Mouse (Mus musculus): Measurements from ENCODE around the gene Lenep.

Lenep gene

GRCm38 (mm10) chr3:89391663-89392511 is 10.7 kb downstream of the Lenep start:
- no peak for DNase-seq (ENCODE audit: low read depth)

DNA sequence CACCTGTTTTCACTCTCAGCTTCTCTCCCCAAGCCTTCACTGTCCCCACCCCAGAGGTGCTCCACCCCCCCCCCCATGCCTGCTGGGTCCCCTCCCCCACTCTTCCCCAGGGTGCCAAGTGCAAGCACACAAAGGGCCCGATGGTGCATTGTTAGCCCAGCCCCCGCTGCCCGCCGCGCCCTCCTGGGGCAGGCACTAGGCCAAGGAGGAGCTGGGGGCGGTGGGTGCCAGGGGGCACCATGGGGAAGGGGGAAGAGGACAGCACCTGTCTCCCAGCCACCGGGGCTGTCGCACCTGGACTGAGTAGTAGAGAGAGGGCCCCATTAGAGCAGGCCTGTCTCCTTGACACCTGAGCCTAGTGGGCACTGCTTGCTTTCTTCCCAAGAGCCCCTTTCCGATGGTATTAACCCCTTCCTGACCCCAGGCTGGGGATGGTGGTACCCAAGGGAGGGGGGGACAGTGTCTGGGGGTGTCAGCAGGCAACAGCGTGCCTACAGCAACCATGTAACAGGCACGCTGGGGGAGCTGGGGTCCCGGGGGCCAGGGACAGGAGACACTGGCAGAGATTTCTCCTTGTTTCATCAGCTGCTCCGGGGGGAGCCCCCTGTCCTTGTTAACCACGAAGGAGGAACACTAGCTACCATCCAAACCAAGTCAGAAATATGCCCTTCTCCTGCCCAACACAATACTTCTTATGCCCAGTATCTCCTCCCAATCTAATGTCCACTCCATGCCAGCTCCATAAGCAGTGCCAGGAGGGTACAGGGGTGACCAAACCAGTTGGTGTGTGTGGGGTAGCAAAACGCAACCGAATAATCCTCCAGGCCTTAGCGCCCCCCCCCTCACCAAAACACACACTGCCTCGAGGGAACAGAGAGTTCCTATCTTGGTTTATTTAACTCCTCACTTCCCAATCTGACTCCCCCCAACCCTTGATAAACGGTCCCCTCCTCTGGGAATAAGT is 11.6 kb downstream of the Lenep start:
- no peak for DNase-seq (ENCODE audit: low read depth)

GRCm38 (mm10) chr3:89390111-89390515 is 12.5 kb downstream of the Lenep start:
- DNase-seq (ENCODE audit: low read depth): no peak

GRCm38 (mm10) chr3:89388901-89389740 is 13.5 kb downstream of the Lenep start:
- DNase-seq (ENCODE audit: low read depth): no peak

DNA sequence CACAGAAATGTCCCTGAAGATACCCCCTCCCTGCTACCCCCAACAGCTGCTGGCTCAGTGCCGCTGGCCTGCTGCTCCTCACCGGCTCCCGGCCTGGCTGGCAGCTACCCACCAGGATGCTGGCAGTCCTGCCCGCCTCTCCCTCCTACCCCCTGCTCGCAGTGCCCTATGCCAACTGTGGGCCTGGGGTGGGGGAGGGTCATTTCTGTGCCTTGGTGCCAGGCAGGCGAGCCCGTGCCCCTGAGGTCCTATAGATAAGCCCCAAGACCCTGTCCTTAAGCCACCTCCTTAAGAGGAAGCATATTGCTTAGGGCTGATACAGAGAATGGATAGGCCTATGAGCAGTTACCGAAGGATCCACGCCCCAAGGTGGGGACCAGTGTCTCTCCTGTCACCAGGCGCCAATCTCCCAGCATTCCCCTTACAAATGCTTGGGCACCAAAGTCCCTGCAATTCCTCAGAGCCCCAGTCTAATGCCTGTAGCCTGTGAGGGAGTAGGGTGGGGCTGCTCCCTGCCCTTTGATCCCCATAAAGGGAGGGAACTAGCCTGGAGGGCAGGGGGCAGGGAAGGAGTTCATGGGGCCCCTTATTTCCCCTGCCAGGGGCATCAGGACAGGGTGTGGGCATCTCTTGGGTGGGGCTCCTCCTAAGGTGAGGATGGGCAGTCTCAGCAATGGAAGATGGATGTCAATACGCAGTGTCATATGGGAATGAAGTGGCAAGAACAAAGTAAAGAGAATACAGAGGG is 14.3 kb downstream of the Lenep start:
- no peak for DNase-seq (ENCODE audit: low read depth)

DNA sequence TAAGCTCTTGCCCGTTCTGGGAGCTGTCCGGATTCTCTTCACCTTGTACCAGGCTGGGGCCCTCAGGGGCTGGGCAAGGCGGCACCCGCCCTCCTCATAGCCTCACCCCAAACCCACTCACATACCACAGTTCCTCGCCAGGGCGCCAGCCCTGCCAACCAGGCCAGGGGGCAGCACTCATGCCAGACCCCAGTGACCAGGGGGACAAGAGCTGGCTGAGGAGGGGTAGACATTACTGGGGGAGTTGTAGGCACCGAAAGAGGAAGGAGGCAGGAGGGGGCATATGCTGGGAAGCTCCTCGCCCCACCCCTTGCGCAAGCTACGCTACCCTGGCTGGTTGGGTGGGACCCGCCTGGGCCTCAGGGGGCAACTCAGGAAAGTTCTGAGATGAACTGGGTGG is 15.0 kb downstream of the Lenep start:
- no peak for DNase-seq (ENCODE audit: low read depth)

- no peak for DNase-seq (ENCODE audit: low read depth)
Measured at GRCm38 (mm10) chr3:89386438-89387420, 15.9 kb downstream of the Lenep start.

DNA sequence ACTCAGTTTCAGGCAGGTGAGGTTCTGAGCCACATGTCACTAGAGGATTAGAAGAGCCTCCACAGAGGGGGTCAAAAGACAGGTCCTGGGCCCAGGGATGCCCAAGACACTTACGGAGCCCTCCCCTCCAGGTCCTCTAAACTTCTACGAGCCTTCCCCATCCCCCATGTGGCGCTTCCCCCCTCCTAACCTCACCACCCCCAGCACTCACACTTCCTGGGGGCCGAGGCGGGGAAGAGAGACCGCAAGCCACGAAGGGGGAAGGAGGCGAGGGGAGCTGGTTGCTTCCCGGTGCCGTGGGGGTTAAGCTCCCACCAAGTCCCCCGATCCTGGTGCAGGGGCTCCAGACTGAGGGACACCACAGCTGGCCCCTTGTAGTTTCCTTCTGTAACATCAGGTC is 17.1 kb downstream of the Lenep start:
- DNase-seq (ENCODE audit: low read depth): no peak

- DNase-seq (ENCODE audit: low read depth): no peak
Measured at GRCm38 (mm10) chr3:89384331-89385076, 18.1 kb downstream of the Lenep start.

DNA sequence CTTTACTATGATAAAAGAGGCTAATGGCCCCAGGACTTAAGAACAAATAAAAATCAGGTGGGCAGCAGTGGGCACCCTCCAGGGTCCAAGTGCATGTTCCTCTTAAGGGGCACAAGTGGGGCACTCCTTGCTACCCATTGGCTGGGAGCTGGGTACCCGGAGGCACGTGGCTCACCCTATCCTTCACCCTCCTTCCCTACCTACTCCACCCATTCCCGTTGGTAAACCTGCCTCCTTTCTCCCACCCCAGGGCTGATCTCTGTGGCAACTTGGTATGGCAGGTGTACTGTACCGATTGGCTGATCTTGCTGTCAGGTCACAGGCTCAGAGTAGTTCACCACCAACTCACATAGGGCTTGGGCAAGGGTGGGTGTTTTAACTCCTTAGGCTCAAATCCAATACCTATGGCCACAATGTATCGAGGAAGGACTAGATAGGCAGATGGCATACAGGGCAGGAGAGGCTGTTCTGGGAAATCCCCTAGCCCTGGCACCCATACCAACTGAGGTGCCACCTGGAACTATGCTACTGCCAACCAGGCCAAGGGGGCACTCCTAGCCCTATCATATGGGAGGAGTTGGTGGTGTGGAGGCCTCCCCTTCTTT is 18.8 kb downstream of the Lenep start:
- DNase-seq (ENCODE audit: low read depth): no peak

- DNase-seq (ENCODE audit: low read depth): no peak
Measured at GRCm38 (mm10) chr3:89382950-89383349, 19.6 kb downstream of the Lenep start.

DNA sequence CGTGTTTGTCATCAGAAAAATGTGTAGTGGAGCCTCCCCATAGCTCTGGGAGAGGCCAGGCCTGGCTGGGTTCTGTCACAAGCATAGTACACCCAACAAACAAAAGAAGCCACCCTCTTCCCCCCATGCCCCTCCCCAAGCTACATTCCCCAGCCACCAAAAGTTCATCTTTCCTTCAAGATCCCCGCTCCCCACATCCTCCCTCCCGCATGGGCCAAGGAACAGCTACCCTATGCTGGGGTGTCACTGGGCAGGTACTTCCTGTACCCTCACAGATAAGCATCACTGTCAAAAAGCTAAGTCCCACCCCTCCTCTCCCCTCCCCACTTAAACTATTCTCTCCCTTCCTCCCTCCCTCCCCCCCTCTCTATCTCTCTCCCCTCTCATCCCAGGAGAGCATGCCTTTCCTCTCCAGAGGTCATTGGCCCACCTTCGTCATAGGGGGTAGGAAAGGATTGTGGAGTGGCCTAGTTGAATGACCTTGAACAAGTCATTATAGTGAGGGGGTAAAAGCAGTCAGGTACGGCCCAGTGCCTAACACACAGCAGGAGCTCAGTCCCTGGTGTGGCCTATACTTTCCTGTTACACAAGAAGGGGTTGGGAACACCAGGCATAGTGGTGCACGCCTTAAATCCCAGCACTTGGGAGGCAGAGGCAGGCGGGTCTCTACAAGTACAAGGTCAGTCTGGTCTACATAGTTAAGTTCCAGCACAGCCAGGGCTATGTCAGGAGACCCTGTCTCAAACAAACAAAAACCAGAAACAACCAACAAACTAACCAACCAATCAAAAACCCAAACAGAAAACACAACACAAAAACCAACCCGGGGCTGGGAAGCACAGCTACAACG is 20.3 kb downstream of the Lenep start:
- DNase-seq (ENCODE audit: low read depth): no peak

DNA sequence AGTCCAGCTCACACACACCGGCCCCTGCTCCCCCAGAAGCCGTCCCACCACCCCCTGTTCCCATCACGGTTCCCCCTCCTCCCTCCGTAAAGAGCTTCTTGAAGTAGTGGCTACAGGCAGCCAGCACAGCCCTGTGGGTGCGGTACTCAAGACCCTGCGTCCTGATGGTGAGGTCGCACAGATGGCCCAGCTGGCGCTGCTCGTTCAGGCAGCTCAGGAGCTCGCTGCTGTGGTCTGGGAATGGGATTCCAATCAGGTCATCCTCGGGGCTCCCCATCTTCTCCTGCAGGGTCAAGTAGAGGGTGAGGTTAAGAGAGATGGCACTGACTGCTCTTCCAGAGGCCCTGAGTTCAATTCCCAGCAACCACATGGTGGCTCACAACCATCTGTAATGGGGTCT is 21.4 kb downstream of the Lenep start:
- no peak for DNase-seq (ENCODE audit: low read depth)

DNA sequence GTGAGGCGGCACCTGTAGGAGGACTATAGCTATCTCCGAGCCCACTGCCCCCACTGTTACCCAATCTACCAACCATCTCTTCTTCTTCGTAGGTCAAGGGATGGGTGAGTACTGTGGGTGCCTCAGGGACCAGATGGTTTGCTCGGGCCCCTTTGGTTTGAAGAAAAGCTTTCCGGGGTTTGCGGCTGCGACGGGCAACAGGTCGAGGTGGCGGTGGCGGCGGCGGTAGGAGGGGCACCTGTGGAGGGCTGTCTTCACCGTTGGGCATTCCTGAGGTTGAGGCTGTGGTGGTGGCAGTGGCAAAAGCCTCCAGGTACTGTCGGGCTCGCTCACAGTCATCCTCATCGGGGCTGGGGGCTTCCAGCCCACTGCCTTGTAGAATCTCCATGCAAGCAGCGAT is 21.9 kb downstream of the Lenep start:
- no peak for DNase-seq (ENCODE audit: low read depth)

GRCm38 (mm10) chr3:89380291-89380690 is 22.3 kb downstream of the Lenep start:
- no peak for DNase-seq (ENCODE audit: low read depth)

DNA sequence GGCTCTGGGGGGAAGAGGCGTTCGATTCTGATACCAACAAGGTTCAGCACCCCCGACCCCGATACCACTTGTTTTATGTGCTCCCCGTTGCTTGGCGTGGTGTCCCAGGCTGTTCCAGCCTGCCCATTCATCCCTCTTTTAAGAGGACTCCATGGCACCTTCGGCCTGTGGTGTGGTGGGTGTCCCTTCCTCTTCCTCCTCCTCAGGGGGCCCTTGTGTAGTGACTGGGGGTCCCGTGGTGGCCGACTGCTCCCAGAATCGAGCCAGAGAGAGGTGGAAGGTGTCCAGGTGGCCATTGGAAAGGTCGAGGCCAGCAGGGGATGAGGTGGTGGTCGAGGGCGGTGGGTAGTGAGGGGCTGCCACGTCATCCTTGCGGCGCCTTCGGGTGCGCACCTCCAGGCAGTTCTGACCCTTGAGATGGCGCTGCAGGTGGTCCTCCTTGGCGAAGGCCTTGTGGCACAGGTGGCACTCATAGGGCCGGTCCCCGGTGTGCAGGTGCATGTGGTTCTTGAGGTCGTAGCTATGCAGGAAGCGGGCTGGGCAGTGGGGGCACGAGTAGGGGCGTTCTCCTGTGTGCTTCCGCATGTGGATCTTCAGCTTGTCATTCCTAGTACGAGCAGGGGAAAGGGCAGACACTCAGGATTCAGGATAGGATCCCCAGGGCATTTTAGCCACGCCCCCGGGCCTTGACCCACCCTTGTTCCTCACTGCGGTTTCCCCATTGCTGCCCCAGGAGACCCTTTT is 23.0 kb downstream of the Lenep start:
- no peak for DNase-seq (ENCODE audit: low read depth)

DNA sequence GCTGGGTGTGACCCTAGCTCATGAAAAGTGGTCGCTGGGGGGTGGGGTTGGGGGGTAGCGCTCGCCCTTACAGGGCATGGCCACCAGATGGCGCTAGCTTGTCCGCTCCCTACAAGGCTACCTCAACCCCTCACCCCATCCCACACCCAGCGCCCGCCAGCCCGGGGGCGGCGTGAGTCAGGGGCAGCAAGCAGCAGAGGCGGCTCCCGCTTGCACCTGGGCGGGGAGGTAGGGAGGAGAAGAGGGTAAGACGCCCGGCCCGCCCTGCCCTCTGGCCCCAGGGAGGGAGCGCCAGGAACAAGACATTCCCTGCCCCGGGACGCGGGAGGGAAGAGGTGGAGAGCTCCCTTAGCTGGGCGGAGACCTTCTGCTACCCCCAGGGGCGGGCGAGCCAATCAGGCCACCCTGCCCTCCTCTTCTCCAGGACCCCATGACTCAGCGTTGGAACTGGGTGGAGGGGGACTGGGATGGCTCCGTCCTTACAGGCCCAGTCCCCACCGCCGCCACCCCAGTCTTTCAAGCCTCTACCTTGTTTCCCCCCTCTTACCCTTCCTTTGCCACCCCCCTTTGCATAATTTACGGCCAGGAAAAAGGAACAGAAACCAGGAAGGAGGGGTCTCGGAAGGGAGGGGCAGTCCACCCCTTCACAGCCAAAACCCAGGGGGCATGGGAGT is 24.1 kb downstream of the Lenep start:
- no peak for DNase-seq (ENCODE audit: low read depth)

Data from c-Kit-positive CD71-positive TER-119-negative erythroid progenitor cells, embryonic 14.5 days (primary cell).